Mouse (Mus musculus) v-Abl transformed pro-B cells (cell line): Measurements from ENCODE around the gene Vamp4.
"Not testable (repeated sequence)": the region's sequence is repeated elsewhere in the genome, so short reads cannot be mapped to it uniquely, and the experiment has no call there.

Source experiments
- in situ Hi-C, 2 experiments: fragments of 400-800 bp; cut with MboI; formaldehyde crosslinking; loops; one replicate each; pipeline ENCODE4 v1.15.1; 2025; ENCODE audit not compliant: unreplicated experiment in 2 of 2

Gene Vamp4

DNA sequence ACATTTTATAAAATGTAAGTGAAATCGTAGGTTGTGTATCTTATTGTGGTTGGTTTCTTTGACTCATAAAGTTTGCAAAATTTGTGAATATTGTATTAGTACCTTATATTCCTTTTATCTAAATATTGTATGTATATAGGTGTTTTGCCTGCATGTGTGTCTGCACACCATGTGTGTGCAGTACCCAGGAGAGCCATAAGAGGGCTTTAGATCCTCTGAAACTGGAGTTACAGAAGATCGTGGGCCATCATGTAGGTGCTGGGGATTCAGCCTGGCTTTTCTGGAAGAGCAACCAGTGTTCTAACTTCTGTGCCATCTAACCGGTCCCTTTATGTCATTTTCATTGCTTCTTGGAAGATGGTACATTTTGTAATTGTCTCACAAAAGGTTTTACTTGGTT is 4.8 kb downstream of the Vamp4 start:
- in situ Hi-C loops, result no loop called here

DNA sequence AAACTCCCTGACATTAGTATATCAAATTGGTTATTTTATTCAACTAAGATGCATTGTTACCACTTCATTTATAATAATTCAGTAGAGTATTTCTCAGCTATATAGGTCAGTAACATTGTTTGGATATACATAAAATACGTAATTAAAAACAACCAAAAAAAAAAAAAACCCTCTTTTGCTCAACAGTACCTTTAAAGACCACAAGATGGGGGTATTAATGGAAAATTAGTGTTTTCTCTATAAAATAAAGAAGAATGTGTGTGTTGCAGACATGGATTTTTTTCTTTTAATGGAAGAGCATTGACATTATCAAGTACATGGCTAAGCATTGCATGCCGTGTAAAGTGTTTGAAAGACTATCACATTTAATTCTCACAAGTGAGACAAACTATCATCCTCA is 12.6 kb downstream of the Vamp4 start:
- in situ Hi-C loops, result no loop called here

DNA sequence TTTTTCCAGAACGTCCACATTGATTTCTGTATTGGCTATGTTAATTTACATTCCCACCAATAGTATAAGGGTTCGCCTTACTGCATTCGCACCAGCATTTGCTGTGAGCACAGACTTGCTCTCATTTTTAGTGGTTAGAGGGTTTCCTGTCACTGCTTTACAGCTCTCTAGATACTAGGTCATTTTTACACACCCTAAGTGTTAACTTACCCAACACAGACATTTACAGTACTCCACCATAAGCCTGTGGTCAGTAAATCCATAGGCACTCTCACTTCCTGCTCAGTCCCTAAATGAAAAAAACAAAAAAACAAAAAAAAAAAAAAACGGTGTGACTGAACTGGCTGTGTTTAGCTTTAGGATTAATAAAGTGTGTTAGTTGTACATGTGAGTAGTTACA is 16.0 kb downstream of the Vamp4 start:
- in situ Hi-C loops, result no loop called here

DNA sequence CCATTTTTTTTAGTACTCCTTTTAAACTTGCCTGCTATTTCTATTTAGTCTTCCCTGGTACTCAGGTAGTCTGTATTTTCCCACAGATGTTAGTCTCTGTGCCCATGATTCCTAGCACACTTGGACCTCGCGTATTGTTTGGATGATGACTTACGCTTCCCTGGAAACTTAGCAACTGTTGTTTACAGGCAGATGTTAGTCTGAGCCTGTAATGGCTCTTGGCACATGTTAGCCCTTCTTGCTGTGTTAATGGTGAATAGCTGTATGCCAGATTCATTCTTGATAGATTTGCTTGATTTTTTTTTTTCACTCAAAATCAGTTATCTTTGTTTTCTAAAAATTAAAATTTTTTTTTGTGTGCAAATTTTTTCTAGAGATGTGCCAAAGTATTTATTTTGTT is 18.3 kb downstream of the Vamp4 start:
- in situ Hi-C loops, result no loop called here

DNA sequence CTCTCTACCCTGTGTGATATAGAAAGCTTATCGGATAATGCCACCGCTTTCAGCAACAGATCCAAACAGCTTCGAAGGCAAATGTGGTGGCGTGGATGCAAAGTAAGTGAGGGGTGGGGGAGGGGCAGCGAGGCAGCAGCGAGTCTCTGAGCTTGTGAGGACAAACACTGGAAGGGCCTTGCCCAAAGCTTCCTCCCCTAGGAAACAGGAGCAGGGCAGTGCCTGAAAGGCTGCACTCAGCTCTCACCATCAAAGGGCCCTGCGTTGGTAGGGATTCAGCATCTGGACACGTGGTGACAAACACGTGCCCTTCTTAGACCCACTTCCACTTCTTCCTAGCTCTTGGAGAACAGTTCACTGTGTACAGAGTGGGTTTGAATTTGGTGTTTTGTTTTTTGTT is 19.1 kb downstream of the Vamp4 start:
- in situ Hi-C loops, result no loop called here

DNA sequence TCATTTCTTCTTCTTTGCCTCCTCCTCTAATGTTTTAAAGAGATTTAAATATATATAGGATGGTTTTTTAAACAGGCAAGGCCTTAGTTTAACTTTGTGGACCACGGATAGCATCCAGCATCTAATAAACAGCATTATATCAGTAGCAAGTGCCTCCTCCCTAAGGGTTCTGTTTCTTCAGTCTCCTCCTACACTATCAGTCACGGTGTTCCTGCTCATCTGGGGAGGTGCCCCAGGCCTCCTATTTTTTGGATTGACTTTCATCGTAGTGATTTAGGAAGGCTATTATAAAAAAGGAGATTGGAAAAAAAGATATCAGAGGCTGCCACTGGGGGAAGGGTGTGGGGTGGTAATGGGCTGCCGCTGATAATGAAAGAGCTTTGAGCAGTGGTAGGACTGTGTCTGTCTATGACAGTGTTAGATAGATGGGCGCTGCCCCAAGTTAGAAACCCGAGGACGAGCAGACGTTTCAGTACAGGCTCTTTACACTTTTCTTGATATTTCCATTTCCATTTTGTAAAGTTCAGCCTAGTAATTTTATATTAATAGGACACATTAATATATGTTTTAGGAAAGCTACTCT is 20.2 kb downstream of the Vamp4 start:
- in situ Hi-C loops, result no loop called here

DNA sequence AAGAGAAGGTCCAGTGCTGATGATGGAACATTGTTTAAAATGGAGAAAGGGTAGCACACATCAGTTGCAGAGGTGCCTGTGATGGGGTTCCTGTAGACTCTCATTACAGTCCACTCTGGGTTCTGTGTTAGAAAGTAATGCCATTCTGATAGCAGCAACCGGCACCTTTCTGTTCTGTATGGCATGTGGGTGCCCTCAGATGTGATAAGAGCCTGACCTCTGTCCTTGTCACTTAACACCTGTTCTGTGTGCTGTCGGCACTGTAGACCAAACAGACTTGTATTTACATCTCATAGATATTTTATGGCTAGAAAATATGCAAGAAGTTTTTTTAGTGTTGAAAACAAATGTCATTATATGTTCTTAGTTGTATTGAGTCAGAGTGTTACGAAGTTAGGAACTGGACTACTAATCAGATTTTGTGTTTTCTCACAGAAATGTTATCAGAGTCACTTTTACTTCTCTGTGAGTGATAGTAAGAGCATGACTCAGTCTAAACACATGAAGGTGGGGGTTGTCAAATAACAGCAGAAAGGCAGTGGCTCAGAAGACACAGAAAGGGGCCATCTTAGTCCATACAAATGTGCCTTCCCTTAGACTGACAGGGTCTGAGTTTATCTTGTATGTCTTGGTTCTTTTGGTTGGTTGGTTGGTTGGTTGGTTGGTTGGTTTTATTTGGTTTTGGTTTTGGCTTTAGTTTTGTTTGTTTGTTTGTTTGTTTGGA is 27.2 kb downstream of the Vamp4 start:
- in situ Hi-C loops, result no loop called here

DNA sequence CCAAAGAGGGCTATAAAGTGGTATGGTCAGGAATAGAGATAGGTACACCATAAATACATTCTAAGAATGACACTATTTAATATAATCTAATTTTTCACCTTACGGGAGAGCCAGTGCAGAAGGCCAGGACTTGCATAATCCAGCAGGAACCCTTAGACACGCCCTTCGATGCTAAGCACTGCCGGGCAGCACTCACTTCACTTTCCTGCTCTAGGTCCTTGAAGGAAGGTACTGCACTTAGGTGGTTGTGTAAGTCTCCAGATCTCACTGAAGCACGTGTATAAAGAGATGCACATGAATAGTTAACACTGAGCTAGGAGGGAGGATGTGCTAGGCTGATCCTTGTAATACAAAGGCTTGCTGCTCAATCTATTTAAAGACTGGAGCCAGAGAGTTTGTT is 29.3 kb downstream of the Vamp4 start:
- in situ Hi-C loops, result no loop called here

DNA sequence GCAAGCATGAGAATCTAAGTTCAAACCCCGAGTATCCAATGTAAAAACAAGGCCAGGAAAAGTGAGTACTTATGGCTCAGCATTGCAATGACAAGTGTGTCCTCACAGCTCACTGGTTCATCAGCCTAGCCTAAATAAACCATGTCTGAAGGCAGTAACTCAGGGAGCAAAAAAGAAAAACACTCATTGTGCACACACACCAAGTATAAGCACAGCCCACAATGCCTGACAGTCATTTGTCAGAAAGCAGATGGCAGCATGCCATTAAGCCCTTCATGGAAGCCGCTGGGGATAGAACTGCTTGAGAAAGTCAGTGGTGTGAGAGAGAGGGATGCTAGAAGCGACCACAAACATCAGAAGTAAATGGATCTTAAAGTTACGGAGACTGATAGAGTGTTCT is 31.0 kb downstream of the Vamp4 start:
- in situ Hi-C loops, result no loop called here

DNA sequence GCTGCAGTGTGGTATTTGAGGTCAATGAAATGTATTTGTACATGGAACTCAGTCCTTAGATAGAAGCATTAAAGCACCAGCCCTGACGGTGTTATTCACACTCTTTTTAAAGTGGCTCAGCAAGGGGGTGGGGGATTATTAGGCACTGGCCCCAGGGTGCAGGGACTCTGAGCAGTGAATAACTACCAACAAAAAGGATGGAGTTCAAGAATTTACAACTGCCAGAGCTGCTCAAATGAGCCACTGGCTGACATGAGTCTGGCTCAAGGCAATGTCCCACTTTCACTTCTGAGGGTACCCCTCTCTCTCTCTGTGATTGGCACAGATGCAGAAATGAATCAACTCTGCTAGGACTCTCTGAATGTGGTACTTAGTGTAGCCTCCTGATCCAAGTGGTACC is 37.8 kb downstream of the Vamp4 start:
- in situ Hi-C loops, result no loop called here

DNA sequence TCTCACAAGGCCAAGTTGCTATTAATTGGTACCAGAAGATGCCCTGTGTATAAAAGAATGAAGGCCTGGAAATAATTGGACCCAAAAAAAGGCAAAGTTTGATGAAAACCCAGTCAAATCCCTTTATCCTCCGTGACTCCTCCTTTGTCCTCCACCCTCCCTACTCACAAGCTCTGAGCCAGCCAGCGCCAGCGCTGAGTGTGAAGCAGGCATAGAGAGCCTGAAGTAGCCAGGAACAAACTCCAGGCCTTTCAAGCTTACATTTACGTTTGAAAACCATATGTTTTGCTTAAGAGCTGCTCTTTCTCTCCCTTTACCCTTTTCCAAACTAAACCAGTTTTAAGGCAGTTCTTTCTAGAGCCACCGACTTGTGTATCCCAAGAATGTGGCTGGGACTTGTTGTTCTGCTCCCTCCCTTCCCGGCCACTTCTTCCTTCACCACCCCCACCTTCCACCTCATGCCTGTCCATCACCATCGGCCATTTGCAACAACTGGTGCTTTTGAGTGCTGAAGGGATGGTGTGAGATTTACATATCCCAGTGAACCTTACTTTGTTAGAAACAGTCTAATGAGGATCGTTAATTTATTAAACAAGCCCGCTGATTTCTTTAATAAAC is 39.4 kb downstream of the Vamp4 start:
- in situ Hi-C loops, result no loop called here

DNA sequence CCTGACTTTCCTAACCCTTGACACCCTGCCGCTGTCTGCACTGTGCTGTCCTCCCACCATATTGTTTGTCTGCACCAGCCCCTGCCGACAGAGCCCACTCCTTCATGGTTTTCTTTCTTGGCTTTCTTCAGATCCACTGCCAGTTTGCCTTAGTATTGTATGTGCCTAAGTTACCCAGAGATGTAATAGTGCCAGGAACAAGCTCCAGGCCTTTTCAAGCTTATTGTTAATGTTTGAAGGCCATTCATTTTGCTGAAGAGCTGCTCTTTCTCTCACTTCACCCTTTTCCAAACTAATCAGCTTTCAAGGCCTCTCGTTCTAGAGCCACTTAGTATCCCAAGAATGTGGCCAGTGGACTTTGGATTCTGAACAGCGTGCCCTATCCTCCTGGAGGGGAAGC is 40.9 kb downstream of the Vamp4 start:
- in situ Hi-C loops, result no loop called here

DNA sequence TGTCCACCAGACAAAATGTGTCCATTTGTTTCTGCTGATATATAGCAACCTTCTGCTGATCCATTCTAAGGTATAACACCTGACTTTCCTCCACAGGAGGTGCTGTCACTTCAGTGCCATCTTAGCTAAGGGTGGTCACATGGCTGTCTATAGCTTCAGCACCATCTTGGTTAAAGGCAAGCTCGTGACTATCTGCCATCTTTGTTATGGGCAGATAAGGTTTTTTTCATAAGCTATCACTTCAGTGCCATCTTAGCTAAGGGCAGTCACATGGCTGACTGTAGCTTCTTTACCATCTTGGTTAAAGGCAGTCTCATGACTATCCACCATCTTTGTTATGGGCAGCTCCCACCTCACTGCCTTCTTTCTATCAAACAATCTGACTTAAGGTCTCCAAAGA is 45.2 kb downstream of the Vamp4 start:
- in situ Hi-C loops, result no loop called here

DNA sequence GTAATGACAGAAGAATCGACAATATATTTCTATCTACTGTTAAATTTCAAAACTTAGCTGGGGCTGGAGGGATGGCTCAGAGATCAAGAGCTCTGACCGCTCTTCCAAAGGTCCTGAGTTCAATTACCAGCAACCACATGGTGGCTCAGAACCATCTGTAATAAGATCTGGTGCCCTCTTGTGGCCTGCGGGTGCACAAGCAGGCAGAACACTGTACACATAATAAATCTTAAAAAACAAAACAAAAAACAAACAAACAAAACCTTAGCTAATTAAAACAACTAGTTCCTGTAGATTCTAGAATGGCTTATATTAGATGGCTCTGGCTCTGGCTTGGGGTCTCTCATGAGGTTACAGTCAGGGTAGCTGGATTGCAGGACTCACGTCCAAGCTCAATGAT is 50.2 kb downstream of the Vamp4 start:
- in situ Hi-C loops, result no loop called here

DNA sequence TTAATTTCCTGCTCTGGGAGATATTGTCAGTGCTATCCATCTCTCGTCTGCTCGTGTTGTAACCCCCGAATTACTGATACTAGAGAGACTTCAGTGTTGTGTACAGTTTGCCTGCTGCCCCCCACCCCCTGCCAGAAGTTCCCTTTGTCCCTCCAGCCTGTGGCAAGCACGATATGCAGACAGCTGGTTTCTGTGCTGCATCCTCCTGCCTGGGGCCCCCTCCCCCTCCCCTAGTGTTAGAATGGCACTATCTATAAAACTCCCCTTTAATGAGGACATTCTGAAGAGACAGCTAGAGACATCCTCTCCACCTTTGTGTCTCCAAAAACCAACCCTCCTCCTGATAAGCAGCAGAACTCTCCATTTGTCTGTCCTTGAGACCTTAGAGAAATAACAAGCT is 53.6 kb downstream of the Vamp4 start:
- in situ Hi-C loops, result no loop called here

DNA sequence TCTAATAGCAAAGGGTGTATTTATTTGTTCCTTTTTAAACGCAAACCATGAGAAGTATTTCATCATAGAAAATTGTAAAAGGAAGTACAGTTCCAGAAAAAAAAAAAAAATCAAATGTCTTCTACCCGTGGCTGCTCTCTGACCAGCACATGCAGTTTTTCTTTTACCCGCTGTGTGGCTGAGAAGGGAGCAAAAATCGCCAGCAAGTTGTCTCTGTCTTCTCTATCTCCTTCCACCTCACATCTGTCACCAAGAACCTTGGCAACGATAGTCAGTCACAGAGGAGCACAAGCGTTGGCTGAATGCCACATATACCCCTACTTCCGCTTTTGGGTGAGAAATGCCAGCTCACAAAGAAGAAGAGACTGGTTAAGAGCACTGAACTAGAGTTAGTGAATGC is 54.9 kb downstream of the Vamp4 start:
- in situ Hi-C loops, result no loop called here

DNA sequence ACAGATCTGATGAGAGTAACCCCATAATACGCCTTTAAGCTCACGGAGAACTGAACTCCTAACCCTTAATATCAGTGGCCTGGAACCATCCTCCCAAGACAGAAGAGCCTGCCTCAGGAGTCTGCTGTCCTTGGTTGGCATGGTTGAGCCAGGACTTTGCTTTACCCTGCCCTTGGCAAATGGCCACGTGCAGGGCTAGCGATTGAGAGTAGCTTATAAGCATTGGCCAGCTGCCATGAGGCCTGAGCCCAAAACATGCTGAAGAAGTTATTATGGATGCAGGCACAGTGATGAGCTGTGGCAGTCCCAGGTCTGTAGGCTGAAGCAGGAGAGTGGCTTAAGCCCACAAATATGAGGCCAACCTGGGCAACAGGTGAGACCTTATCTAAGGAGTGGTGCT is 57.5 kb downstream of the Vamp4 start:
- in situ Hi-C loops, result not testable (repeated sequence)

DNA sequence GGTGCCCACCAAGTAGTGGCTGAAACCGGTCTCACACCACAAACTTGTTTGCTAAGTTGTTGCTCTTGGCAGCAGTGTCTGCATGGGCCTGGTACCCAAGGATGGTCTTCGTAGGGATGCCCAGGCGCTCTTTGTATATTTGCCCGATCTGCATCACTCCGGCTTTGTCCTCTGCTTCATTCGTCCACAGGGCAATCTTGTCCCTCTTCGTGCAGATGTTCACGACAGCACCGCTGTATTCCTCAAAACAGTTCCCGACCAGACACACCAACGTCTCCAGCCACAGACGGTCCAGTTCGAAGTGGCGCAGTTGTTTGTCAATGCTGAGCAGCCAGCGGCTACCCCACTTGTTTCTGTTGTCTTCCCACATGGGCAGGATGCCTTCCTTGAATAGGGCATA is 58.0 kb downstream of the Vamp4 start:
- in situ Hi-C loops, result not testable (repeated sequence)

DNA sequence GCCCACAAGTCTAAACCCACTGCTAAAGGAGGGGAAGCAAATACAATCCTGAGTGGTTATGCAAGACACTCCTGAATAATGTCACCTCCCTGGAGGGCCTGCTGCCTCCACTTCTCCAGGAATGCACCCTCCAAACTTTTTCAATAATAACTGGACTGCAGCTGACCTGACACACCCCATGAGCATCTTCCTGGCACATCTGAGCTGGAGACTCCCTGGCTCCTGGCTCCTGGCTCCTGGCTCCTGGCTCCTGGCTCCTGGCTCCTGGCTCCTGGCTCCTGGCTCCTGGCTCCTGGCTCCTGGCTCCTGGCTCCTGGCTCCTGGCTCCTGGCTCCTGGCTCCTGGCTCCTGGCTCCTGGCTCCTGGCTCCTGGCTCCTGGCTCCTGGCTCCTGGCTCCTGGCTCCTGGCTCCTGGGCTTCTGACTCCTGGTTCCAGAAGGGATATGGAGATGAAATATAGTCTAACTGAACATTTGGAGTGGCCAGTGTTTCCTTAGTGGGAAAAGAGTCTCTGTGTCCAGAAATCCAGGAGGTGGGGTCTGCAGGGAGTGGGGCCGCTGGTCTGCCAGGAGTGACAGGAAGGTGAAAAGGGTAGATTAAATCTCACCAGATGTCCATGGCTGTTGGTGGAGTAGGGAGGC is 65.1 kb downstream of the Vamp4 start:
- in situ Hi-C loops, result not testable (repeated sequence)

DNA sequence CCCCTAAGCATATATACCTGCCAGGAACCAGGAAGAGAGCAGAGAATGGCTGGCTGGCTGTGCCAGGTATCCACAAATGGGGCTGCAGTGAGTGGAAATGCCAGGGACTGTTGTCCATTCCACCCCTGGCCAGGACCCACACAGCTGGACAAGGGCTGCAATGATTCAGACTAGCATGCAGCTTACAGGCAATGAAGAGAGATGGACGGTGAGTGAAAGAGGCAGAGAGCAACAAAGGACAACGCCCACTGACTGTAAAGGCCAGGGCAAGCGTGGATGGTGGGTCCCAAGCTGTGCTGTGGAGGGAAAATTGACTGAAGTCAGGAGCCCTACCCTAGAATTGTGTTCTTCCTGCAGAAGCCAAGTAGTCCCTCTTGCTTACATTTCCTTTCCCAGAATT is 66.2 kb downstream of the Vamp4 start:
- in situ Hi-C loops, result no loop called here

DNA sequence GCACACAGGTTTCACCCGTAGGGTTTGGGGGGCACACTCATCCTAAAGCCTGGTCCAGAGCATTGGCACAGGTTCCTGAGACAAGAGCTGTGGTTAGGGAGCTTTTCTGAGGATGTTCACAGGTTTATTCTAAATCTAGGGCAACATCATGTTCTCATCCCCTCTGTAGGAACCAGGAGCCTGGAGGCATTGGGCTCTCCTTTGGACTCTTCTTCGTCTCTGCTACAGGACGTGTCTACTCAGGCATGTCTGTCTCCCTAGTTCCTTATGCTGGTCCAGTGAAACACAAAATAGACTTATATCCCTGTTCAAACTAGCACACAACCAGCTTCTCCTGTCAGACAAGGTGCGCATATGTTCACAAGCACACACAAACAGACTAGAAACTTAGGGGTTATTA is 68.2 kb downstream of the Vamp4 start:
- in situ Hi-C loops, result no loop called here
